Mouse (Mus musculus) intestine, postnatal 0 days (tissue): Measurements from ENCODE around the gene Cyp4a30b. TPM values are rescaled to one million over a fixed set of nuclear protein-coding genes. Genes with fewer than 3 reads are reported as not detected.
"Not testable (repeated sequence)": the region's sequence is repeated elsewhere in the genome, so short reads cannot be mapped to it uniquely, and the experiment has no call there.

Experiments
- ATAC-seq: fragments of 200-750 bp; cut with Nextera tagmentation; 2 replicates; pipeline ENCODE4 v1.8.0; 2017; ENCODE audit warnings: mild to moderate bottlenecking, moderate TSS enrichment, moderate library complexity
- H3K27ac ChIP-seq: fragments of 300-500 bp; sonication (generic); 2 replicates; pipeline ENCODE4 v1.5.1; 2014; ENCODE audit warnings: mild to moderate bottlenecking, low read depth, low read length, moderate library complexity
- H3K27me3 ChIP-seq: fragments of 300-500 bp; sonication (generic); replicated peaks from 2 replicates; pipeline ENCODE4 v1.6.1; 2014; ENCODE audit warnings: low read length, mixed read lengths; ENCODE audit not compliant: control insufficient read depth, insufficient read depth
- H3K36me3 ChIP-seq: fragments of 300-500 bp; sonication (generic); 2 replicates; pipeline ENCODE4 v1.6.1; 2014; ENCODE audit warnings: mild to moderate bottlenecking, moderate library complexity; ENCODE audit not compliant: control insufficient read depth, insufficient read depth
- H3K4me1 ChIP-seq: fragments of 300-500 bp; sonication (generic); replicated peaks from 2 replicates; pipeline ENCODE4 v1.6.1; 2014; ENCODE audit warnings: antibody characterized with exemption, low read length, mixed read lengths; ENCODE audit not compliant: control insufficient read depth, insufficient read depth
- H3K4me2 ChIP-seq: fragments of 300-500 bp; sonication (generic); replicated peaks from 2 replicates; pipeline ENCODE4 v1.6.1; 2014; ENCODE audit warnings: low read depth, mild to moderate bottlenecking, moderate library complexity
- H3K4me3 ChIP-seq: fragments of 300-500 bp; sonication (generic); 2 replicates; pipeline ENCODE4 v1.5.1; 2014; ENCODE audit warnings: low read depth, low read length
- H3K9ac ChIP-seq: fragments of 300-500 bp; sonication (generic); 2 replicates; pipeline ENCODE4 v1.6.1; 2014; ENCODE audit warnings: mild to moderate bottlenecking, low read depth, low read length
- H3K9me3 ChIP-seq: fragments of 300-500 bp; sonication (generic); 2 replicates; pipeline ENCODE4 v1.6.1; 2016; ENCODE audit warnings: mixed run types; ENCODE audit not compliant: control insufficient read depth
- CTCF ChIP-seq: sonication (generic); IDR thresholded peaks from 2 replicates; pipeline ENCODE4 v1.5.1; 2016; ENCODE audit warnings: low read depth, mild to moderate bottlenecking, control low read depth, antibody characterized with exemption, moderate library complexity
- WGBS: fragments of 180-500 bp; shearing (Covaris S2); extraction: QIAGEN DNeasy Blood & Tissue Kit; methylation state at CpG from one replicate; pipeline ENCODE4 v1.1.7; 2014; 5-methylcytosine and 5-hydroxymethylcytosine counted together
- polyA plus RNA-seq: library from polyadenylated mRNA; unstranded; fragments of >200 nt; fragmentation: Nextera tagmentation; extraction: Ambion mirVana; gene quantifications from 2 replicates; pipeline ENCODE4 v1.2.1, GENCODE M21; 2015

Cyp4a30b gene
- not detected in 2 replicates for polyA plus RNA-seq

DNA sequence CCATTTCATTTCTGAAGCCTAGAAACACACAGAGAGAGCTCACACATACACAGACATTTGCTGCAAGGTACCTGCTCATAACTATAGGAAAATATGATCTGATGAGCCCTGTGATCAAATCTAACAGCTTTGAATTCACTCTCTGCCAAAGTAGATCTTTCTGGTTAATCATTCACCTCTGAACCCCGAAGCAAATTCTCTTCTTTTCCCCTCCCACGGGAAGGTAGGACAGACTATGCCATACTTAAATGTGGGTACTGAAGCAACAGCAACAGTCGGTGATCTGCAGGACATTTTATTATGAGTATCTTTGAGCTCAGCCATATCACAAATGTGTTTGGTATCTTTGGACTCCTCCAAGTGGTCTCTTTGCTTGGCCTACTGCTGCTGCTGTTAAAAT is at the start of gene Cyp4a30b:
Gene Cyp4a30b (plus strand): TSS at position 301 of the 400 bp plus-strand sequence.
- Histone ChIP-seq H3K4me1 (no peaks in the 10 kb centered on the region), H3K4me2 (no peak within 1 kb of the TSS), H3K27ac (no peak within 1 kb of the TSS), H3K36me3 (no peaks in the 10 kb centered on the region), H3K4me3 (no peak within 1 kb of the TSS), H3K9ac (no peak within 1 kb of the TSS), H3K27me3 (no peaks in the 10 kb centered on the region), H3K9me3 (no peaks in the 10 kb centered on the region)
- ATAC-seq: no peak
- no peak for TF ChIP-seq CTCF
- 27% methylated on average over 3 of the region's 3 CpGs for WGBS

DNA sequence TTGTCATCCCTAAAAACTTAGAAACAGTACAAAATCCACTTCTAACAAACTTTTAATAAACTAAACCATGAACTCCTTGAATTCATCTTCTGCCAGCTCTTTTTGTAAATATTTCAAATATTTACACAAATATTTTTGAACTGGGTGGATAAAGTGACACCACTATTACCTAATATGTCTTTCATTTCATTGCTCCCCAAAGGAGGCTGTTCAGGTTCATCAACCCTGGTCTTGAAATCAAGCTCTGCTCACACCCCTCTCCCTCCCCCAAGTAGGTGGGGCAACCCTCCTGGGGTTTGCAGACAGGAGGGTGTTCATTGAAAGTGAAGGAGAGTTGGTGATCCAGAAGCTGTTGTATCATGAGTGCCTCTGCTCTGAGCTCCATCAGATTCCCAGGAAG is 41.1 kb upstream of the Cyp4a30b start, which contains the start of gene Cyp4a12b:
Gene Cyp4a12b (plus strand): TSS at position 301 of the 400 bp plus-strand sequence.
- ATAC-seq, H3K9ac ChIP-seq, H3K4me3 ChIP-seq, H3K4me2 ChIP-seq, H3K4me1 ChIP-seq, H3K27ac ChIP-seq, H3K9me3 ChIP-seq, H3K27me3 ChIP-seq, H3K36me3 ChIP-seq: not testable (repeated sequence)

DNA sequence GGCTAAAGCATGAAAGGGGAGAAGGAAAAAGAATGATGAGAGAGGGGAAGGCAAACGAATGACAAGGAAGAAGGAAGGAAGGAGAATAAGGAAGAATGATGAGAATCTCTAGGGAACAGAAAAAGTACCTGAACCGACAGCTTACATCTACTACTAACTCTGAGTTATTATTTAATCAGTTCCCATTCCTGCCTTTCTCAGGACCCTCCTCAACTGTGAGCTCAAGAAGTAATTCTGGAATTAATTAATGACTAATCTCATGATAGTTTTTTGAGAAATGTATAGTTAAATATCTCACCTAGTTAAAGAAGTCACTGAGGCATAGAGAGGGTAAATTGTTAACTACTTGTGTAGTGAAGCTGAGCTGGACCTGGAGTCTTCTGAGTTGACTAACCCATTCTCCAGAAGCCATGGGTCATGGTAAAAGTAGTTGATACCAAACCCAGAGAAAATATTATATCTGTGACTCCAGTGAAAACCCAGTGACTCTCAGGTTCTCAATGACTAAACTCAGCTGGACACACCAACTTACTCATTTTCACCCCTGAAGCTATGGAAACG is 1.7 kb upstream of the Cyp4a30b start:
- Histone ChIP-seq H3K4me3 (no peak overlapping the region), H3K4me2 (no peak overlapping the region), H3K9me3 (no peaks in the 10 kb centered on the region), H3K27ac (no peak overlapping the region), H3K4me1 (no peaks in the 10 kb centered on the region), H3K9ac (no peak overlapping the region), H3K27me3 (no peaks in the 10 kb centered on the region), H3K36me3 (no peaks in the 10 kb centered on the region)
- TF ChIP-seq CTCF: no peak
- ATAC-seq: no peak
- 63% methylated on average over 3 of the region's 3 CpGs for WGBS

DNA sequence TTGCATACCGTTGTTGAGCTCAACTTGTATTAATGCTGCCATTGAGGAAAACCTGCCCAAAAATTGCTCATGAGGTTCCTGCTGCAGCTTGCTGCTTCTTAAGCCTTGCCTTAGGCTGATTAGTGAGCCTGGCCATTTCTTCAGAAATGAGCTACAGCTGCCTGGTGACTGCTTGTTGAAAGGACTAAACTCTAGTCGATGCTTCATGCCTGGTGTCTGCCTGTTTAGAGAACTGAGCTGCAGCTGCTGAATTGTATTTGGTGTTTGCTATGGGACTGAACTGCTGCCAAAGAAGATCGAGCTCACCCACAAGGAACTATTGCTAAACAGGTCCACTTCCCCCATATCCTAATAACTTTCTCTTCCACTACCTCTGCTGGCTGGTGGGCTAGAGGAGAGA is 21.2 kb downstream of the Cyp4a30b start:
- not testable (repeated sequence) for H3K27me3 ChIP-seq, H3K27ac ChIP-seq, H3K9me3 ChIP-seq, H3K9ac ChIP-seq, H3K4me3 ChIP-seq, H3K4me2 ChIP-seq, H3K4me1 ChIP-seq, ATAC-seq, H3K36me3 ChIP-seq
- WGBS: 61% methylated on average over 3 of the region's 3 CpGs

DNA sequence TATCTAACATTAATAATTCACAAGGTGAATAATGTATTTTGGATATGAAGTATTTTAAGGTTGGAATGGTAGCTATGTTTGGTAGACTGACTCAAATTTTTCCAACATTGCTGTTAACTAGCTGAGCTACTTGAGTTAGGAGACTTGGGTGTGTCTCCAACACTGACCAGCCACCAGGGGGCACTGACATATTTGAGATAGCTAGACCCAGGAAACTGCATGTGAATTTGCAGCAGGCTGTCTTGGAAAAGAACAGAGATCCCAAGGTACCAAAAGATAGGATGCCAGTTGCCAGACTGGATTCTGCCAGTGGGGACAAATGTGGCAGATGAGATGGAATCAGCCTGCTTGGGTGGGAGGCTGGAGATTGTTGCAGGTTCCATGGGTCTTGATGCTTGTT is 23.6 kb downstream of the Cyp4a30b start:
- H3K9ac ChIP-seq, H3K4me2 ChIP-seq, H3K9me3 ChIP-seq, H3K4me1 ChIP-seq, H3K27me3 ChIP-seq, ATAC-seq, H3K36me3 ChIP-seq, H3K4me3 ChIP-seq, H3K27ac ChIP-seq: not testable (repeated sequence)
- TF ChIP-seq CTCF: peak; percentile 67

DNA sequence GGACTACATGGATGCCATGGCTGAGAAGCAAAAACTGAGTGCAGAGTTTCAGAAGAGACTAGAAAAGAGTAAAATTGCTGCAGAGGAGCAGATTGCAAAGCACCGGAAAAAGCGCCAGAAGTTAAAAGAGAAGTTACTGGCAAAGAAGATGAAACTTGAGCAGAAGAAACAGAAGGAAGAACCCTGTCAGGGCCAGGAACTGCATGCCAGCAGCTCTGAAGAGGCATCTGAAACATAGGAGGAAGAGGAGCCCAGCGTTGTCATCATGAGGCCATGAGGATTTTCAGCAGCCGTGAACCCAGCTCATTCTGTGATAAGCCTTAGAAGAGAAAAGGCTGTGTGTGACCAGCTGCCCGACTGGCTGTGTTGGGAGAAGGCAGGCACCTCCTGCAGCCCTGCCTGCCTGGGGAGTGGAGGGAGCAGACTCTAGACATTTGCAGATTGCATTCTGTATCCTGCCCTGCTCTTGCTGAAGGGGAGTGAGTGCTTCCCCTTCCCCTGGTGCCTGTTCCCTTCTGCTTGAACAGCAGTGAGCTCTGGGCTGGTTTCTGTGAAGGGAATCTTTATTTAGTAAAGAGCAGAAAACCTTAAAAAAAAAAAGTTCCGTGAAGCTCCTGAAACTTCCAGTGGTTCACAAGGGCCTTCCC is 28.7 kb downstream of the Cyp4a30b start:
- WGBS: 65% methylated on average over 6 of the region's 6 CpGs
- no peaks in the 10 kb centered on the region for H3K9me3 ChIP-seq
- no peak overlapping the region for H3K4me3 ChIP-seq
- no peak for ATAC-seq
- H3K36me3 ChIP-seq: no peaks in the 10 kb centered on the region
- no peak overlapping the region for H3K27ac ChIP-seq
- no peaks in the 10 kb centered on the region for H3K27me3 ChIP-seq
- H3K9ac ChIP-seq: no peak overlapping the region
- no peak for TF ChIP-seq CTCF
- H3K4me2 ChIP-seq: no peak overlapping the region
- H3K4me1 ChIP-seq: no peaks in the 10 kb centered on the region
